30 mouse cellular contexts compared by ENCODE assay signal in the genomic region with DNA sequence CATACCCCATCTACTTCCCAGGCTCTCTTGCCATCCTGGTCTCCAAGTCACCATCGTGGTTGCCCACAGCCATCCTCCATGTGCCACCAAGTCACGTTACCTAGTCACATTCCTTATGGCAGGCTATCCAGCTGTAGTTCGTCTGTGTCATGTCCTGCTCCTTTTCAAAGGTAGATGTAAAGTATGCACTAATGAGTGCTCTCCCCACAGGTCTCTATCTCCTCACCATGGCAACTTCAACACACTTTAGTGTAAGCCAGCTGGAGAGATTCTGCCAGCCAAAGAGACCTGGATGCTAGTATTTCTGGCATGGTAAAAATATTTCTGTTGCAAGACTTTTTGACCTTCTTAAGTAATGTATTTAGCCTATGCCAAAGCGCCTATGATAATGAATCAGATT. TPM values are rescaled to one million over a fixed set of nuclear protein-coding genes. Genes with fewer than 3 reads are reported as not detected.
"Had no signal": no experiment of that assay in that cellular context is flagged by ENCODE, and none has a peak within 500 bp of the region (broad histone marks: within the 10 kb centered on the region; RNA-seq: fewer than 3 reads in every experiment).

No protein-coding gene starts in this region.

- H3K4me1 ChIP-seq: embryonic facial prominence, embryonic 10.5 days; embryonic facial prominence, embryonic 12.5 days; embryonic facial prominence, embryonic 13.5 days; embryonic facial prominence, embryonic 15.5 days; forebrain, embryonic 12.5 days; forebrain, embryonic 13.5 days; forebrain, embryonic 15.5 days had no signal

- H3K36me3 ChIP-seq: embryonic facial prominence, embryonic 10.5 days; embryonic facial prominence, embryonic 12.5 days; embryonic facial prominence, embryonic 13.5 days; embryonic facial prominence, embryonic 15.5 days; forebrain, embryonic 12.5 days; forebrain, embryonic 15.5 days had no signal

- H3K4me3 ChIP-seq: embryonic facial prominence, embryonic 10.5 days; embryonic facial prominence, embryonic 12.5 days; embryonic facial prominence, embryonic 13.5 days; embryonic facial prominence, embryonic 15.5 days; erythroblast, embryonic 14.5 days; forebrain, embryonic 12.5 days; forebrain, embryonic 13.5 days; forebrain, embryonic 15.5 days; gastrocnemius, adult 2 months had no signal

- H3K9ac ChIP-seq: embryonic facial prominence, embryonic 12.5 days; embryonic facial prominence, embryonic 13.5 days; embryonic facial prominence, embryonic 15.5 days; forebrain, embryonic 12.5 days; forebrain, embryonic 13.5 days; forebrain, embryonic 15.5 days had no signal

- DNase-seq: cerebellum, adult 18-20 months; cerebellum, adult 2 months; cerebellum, adult 8-10 months; cerebellum, adult 9-10 months; cerebellum, adult 9-11 months; cerebellum, postnatal 10 days; cerebellum, postnatal 14 days; cerebellum, postnatal 25 days; cerebellum, postnatal 36 days; embryo, embryonic 11 days; gastrocnemius, adult 2 months; gastrocnemius, postnatal 10 days; gastrocnemius, postnatal 14 days; gastrocnemius, postnatal 25 days; gastrocnemius, postnatal 36 days had no signal

- H3K27me3 ChIP-seq: embryonic facial prominence, embryonic 12.5 days; embryonic facial prominence, embryonic 13.5 days; embryonic facial prominence, embryonic 15.5 days; forebrain, embryonic 12.5 days; forebrain, embryonic 13.5 days; forebrain, embryonic 15.5 days had no signal

- H3K9me3 ChIP-seq: embryonic facial prominence, embryonic 10.5 days; embryonic facial prominence, embryonic 12.5 days; embryonic facial prominence, embryonic 13.5 days; embryonic facial prominence, embryonic 15.5 days; forebrain, embryonic 12.5 days; forebrain, embryonic 13.5 days; forebrain, embryonic 15.5 days had no signal

- H3K4me2 ChIP-seq: embryonic facial prominence, embryonic 12.5 days; embryonic facial prominence, embryonic 13.5 days; embryonic facial prominence, embryonic 15.5 days; forebrain, embryonic 12.5 days; forebrain, embryonic 13.5 days; forebrain, embryonic 15.5 days had no signal

- ATAC-seq: forebrain, embryonic 13.5 days; forebrain, embryonic 14.5 days; forebrain, embryonic 15.5 days; forebrain, embryonic 16.5 days had no signal

- H3K27ac ChIP-seq: embryonic facial prominence, embryonic 10.5 days; embryonic facial prominence, embryonic 12.5 days; embryonic facial prominence, embryonic 13.5 days; embryonic facial prominence, embryonic 15.5 days; forebrain, embryonic 12.5 days; forebrain, embryonic 13.5 days; forebrain, embryonic 15.5 days; gastrocnemius, adult 2 months had no signal

RNA-seq across cellular contexts. Expression of a gene that starts 30.5 kb away (rescaled TPM):
- total RNA-seq: common myeloid progenitor, adult 5-6 weeks; gastrocnemius, adult 18-20 months; gastrocnemius, adult 2 months; gastrocnemius, adult 8-10 months; gastrocnemius, postnatal 14 days; gastrocnemius, postnatal 25 days; gastrocnemius, postnatal 36 days; gastrocnemius, postnatal 4 days; granulocyte monocyte progenitor cell, adult 5-6 weeks had no signal
- polyA plus RNA-seq: erythroblast, embryonic 14.5 days; forebrain, embryonic 13.5 days; forebrain, embryonic 14.5 days; forebrain, embryonic 15.5 days; forebrain, embryonic 16.5 days had no signal
